8 mouse cellular contexts compared by ENCODE assay signal in the genomic region with DNA sequence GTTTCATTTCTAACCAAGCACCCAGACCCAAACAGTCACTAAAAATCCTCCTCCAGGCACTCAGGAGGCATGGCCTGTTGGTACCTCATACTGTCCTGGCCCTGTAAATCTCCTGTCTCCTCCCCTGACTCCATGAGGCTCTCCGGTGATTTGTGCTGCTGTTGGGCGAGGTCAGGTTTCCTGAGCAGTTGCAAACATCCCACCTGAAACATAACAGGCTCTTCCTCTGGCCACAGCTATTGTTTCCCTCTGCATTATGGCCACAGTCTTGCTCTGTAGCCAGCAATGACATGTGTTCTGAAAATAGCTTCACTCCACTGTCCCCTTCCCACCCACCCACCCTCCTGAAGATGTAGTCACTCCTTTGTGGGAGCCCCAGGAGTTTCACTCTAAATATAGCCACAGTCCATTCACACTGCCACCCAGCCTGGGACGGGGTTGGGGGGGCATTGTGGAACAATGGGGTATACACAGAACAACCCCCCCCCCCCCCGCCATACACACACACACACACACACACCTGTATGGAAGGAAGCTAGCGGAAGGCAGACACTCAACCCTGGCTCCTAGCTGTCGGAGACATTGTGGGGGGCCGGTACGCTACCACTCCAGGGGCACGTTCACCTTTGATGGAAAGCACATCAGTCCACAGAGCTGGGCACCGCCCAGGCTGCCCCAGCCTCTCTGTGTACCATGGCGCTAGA. TPM values are rescaled to one million over a fixed set of nuclear protein-coding genes. Genes with fewer than 3 reads are reported as not detected.
DNase-seq lines count a peak whose midpoint lies in the region; ATAC-seq lines count a peak whose summit lies in the region.

No protein-coding gene starts in this region.

- peaks cover 29% of the 10 kb centered on the region for H3K4me1 ChIP-seq in liver, embryonic 13.5 days (replicated peaks)
- peaks cover 16% of the 10 kb centered on the region for H3K4me1 ChIP-seq in forebrain, embryonic 13.5 days
- H3K4me1 ChIP-seq in hindbrain, embryonic 14.5 days (replicated peaks; ENCODE audit: control insufficient read depth, insufficient read depth, low read length), result peaks cover 14% of the 10 kb centered on the region
- peaks cover 24% of the 10 kb centered on the region for H3K4me1 ChIP-seq in neural tube, embryonic 12.5 days

- no peak for DNase-seq in liver, embryonic 13.5 days
- no peak for DNase-seq in liver
- no peak for DNase-seq in hindbrain, embryonic 14.5 days (ENCODE audit: low spot score)
- DNase-seq in embryo, embryonic 11 days, result no peak
- no peak for DNase-seq in cerebellum, postnatal 4 days (ENCODE audit: low spot score in 2 of 2)

- H3K9ac ChIP-seq in liver, embryonic 13.5 days, result no peak overlapping the region
- no peak overlapping the region for H3K9ac ChIP-seq in forebrain, embryonic 13.5 days
- H3K9ac ChIP-seq in hindbrain, embryonic 14.5 days, result no peak overlapping the region
- no peak overlapping the region for H3K9ac ChIP-seq in neural tube, embryonic 12.5 days

- 85% methylated on average over 10 of the region's 11 CpGs for WGBS in liver, embryonic 13.5 days (ENCODE audit: insufficient replicate concordance)
- 85% methylated on average over 10 of the region's 11 CpGs for WGBS in forebrain, embryonic 13.5 days
- 93% methylated on average over 10 of the region's 11 CpGs for WGBS in hindbrain, embryonic 14.5 days
- 91% methylated on average over 10 of the region's 11 CpGs for WGBS in neural tube, embryonic 12.5 days

- no peaks in the 10 kb centered on the region for H3K9me3 ChIP-seq in liver, embryonic 13.5 days (replicated peaks)
- no peaks in the 10 kb centered on the region for H3K9me3 ChIP-seq in forebrain, embryonic 13.5 days (replicated peaks)
- H3K9me3 ChIP-seq in hindbrain, embryonic 14.5 days (ENCODE audit: control insufficient read depth, low read length), result no peaks in the 10 kb centered on the region
- no peaks in the 10 kb centered on the region for H3K9me3 ChIP-seq in neural tube, embryonic 12.5 days

- H3K36me3 ChIP-seq in liver, embryonic 13.5 days, result peaks cover 13% of the 10 kb centered on the region
- peaks cover 42% of the 10 kb centered on the region for H3K36me3 ChIP-seq in forebrain, embryonic 13.5 days (ENCODE audit: poor library complexity, severe bottlenecking)
- peaks cover 43% of the 10 kb centered on the region for H3K36me3 ChIP-seq in hindbrain, embryonic 14.5 days (replicated peaks; ENCODE audit: control insufficient read depth, insufficient read depth)
- H3K36me3 ChIP-seq in neural tube, embryonic 12.5 days, result peaks cover 24% of the 10 kb centered on the region

- no peak overlapping the region for H3K4me2 ChIP-seq in liver, embryonic 13.5 days
- no peak overlapping the region for H3K4me2 ChIP-seq in forebrain, embryonic 13.5 days
- H3K4me2 ChIP-seq in hindbrain, embryonic 14.5 days (replicated peaks), result no peak overlapping the region
- H3K4me2 ChIP-seq in neural tube, embryonic 12.5 days (replicated peaks), result peak overlapping the region; percentile 35

- ATAC-seq in liver, embryonic 13.5 days (ENCODE audit: low read depth), result 0 out of 2 replicates have a peak, but pooled peaks have one; percentile 26
- no peak for ATAC-seq in forebrain, embryonic 13.5 days
- ATAC-seq in hindbrain, embryonic 14.5 days (ENCODE audit: low FRiP score), result no peak
- no peak for ATAC-seq in neural tube, embryonic 12.5 days (ENCODE audit: low FRiP score, low read depth)
- no peak for ATAC-seq in frontal cortex, adult (ENCODE audit: low TSS enrichment)

- peak overlapping the region; percentile 65; the same call in 1 of the 2 replicates for H3K27ac ChIP-seq in liver, embryonic 13.5 days
- peak overlapping the region; percentile 73; the same call in 1 of the 2 replicates for H3K27ac ChIP-seq in forebrain, embryonic 13.5 days
- H3K27ac ChIP-seq in hindbrain, embryonic 14.5 days, result peak overlapping the region; percentile 64
- peak overlapping the region; percentile 71 for H3K27ac ChIP-seq in neural tube, embryonic 12.5 days

- no peaks in the 10 kb centered on the region for H3K27me3 ChIP-seq in liver, embryonic 13.5 days
- H3K27me3 ChIP-seq in forebrain, embryonic 13.5 days, result no peaks in the 10 kb centered on the region
- H3K27me3 ChIP-seq in hindbrain, embryonic 14.5 days (ENCODE audit: control insufficient read depth, insufficient read depth, low read length), result no peaks in the 10 kb centered on the region
- H3K27me3 ChIP-seq in neural tube, embryonic 12.5 days (replicated peaks), result no peaks in the 10 kb centered on the region

- H3K4me3 ChIP-seq in liver, embryonic 13.5 days (replicated peaks), result no peak overlapping the region
- H3K4me3 ChIP-seq in forebrain, embryonic 13.5 days, result no peak overlapping the region
- no peak overlapping the region for H3K4me3 ChIP-seq in hindbrain, embryonic 14.5 days (replicated peaks; ENCODE audit: low read length)
- H3K4me3 ChIP-seq in neural tube, embryonic 12.5 days, result no peak overlapping the region

RNA-seq across cellular contexts. Expression of a gene that starts 20.8 kb away (rescaled TPM):
- polyA plus RNA-seq in liver, embryonic 13.5 days (2015; fragmentation: Nextera tagmentation; extraction: Ambion mirVana), result 1.2 and 1.5 TPM in 2 replicates
- polyA plus RNA-seq in forebrain, embryonic 13.5 days (2015; fragmentation: Nextera tagmentation; extraction: Ambion mirVana), result 1.2 and 1.5 TPM in 2 replicates
- polyA plus RNA-seq in hindbrain, embryonic 14.5 days (2014; fragmentation: Nextera tagmentation; extraction: Ambion mirVana), result 1.9 and 2.6 TPM in 2 replicates
- polyA plus RNA-seq in neural tube, embryonic 12.5 days (2016; fragmentation: Nextera tagmentation; extraction: Ambion mirVana), result 17.1 and 17.8 TPM in 2 replicates

RNA-seq across cellular contexts. Expression of a gene that starts 30.2 kb away (rescaled TPM):
- 13.3 and 13.4 TPM in 2 replicates for polyA plus RNA-seq in liver, embryonic 13.5 days (2015; fragmentation: Nextera tagmentation; extraction: Ambion mirVana)
- polyA plus RNA-seq in forebrain, embryonic 13.5 days (2015; fragmentation: Nextera tagmentation; extraction: Ambion mirVana), result 22.8 and 25.1 TPM in 2 replicates
- polyA plus RNA-seq in hindbrain, embryonic 14.5 days (2014; fragmentation: Nextera tagmentation; extraction: Ambion mirVana), result 17.4 and 20.3 TPM in 2 replicates
- 23.1 and 23.9 TPM in 2 replicates for polyA plus RNA-seq in neural tube, embryonic 12.5 days (2016; fragmentation: Nextera tagmentation; extraction: Ambion mirVana)

RNA-seq across cellular contexts. Expression of a gene that starts 42.6 kb away (rescaled TPM):
- 13.8 and 15.8 TPM in 2 replicates for polyA plus RNA-seq in liver, embryonic 13.5 days (2015; fragmentation: Nextera tagmentation; extraction: Ambion mirVana)
- 13.9 and 15.8 TPM in 2 replicates for polyA plus RNA-seq in forebrain, embryonic 13.5 days (2015; fragmentation: Nextera tagmentation; extraction: Ambion mirVana)
- 13.6 and 14.4 TPM in 2 replicates for polyA plus RNA-seq in hindbrain, embryonic 14.5 days (2014; fragmentation: Nextera tagmentation; extraction: Ambion mirVana)
- polyA plus RNA-seq in neural tube, embryonic 12.5 days (2016; fragmentation: Nextera tagmentation; extraction: Ambion mirVana), result 16.7 and 18.4 TPM in 2 replicates

RNA-seq across cellular contexts. Expression of a gene that starts 45.1 kb away (rescaled TPM):
- polyA plus RNA-seq in liver, embryonic 13.5 days (2015; fragmentation: Nextera tagmentation; extraction: Ambion mirVana), result 0.78 and 0.97 TPM in 2 replicates
- polyA plus RNA-seq in forebrain, embryonic 13.5 days (2015; fragmentation: Nextera tagmentation; extraction: Ambion mirVana), result 2.2 and 2.6 TPM in 2 replicates
- polyA plus RNA-seq in hindbrain, embryonic 14.5 days (2014; fragmentation: Nextera tagmentation; extraction: Ambion mirVana), result 8.5 and 10.3 TPM in 2 replicates
- polyA plus RNA-seq in neural tube, embryonic 12.5 days (2016; fragmentation: Nextera tagmentation; extraction: Ambion mirVana), result 9.9 and 14.5 TPM in 2 replicates
